Mouse (Mus musculus): ENCODE results near the gene 4930432K21Rik.

4930432K21Rik gene

GRCm38 (mm10) chr8:84211202-84211601, 63.4 kb downstream of the 4930432K21Rik start:
- no peak for DNase-seq

- no peak for DNase-seq
These were observed 64.2 kb downstream of the 4930432K21Rik start for GRCm38 (mm10) chr8:84211881-84212563.

- DNase-seq = no peak
These were observed 65.5 kb downstream of the 4930432K21Rik start for GRCm38 (mm10) chr8:84213277-84213676.

GRCm38 (mm10) chr8:84217206-84217605, 69.4 kb downstream of the 4930432K21Rik start:
- no peak for DNase-seq

GRCm38 (mm10) chr8:84218143-84218542, 70.3 kb downstream of the 4930432K21Rik start:
- no peak for DNase-seq

GRCm38 (mm10) chr8:84220105-84220504, 72.3 kb downstream of the 4930432K21Rik start:
- no peak for DNase-seq
